Mouse (Mus musculus): Measurements from ENCODE around the gene Odc1. TPM values are rescaled to one million over a fixed set of nuclear protein-coding genes. Genes with fewer than 3 reads are reported as not detected.

Gene Odc1
- polyA plus RNA-seq, 1 experiment from 2014 or later: 124 TPM

DNA sequence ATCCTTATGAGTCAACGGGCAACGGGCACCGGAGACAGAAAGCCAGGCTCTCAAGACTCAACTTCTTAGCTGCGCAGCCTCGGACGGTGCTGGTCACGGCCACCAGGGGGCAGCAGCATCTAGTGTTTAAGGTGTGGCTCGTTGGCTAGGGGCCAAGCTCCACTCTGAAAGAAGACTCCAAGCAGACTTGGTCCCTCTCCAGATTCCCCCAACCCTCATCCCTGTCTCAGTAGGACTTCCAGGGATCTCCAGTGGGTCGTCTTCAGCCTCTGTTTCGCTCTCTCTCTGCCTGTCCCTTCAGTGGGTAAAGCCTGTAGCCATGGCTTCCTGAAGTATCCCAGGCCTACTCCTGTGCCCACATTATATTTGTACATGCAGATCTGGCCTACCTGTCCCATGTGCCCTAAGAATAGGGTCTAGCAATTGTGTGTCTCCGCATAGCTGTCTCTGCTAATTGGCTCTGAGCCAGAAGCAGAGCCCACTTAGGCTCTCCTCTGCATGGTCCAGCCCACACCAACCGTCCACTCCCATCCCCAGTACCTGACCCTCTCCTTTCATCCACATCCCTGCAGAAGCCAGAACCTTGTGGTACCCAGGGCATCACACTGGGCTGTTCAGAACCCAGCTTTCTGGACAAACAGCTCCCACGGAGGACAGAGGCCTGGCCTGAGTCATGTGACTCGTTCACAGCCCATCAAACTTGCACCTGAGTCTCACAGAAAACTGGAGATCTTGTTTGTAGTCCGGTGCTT lies 9.8 kb downstream of the Odc1 start:
- peak; percentile 28 for ATAC-seq (ENCODE audit: low read depth)
- 32% methylated on average over 15 of the region's 15 CpGs for WGBS

DNA sequence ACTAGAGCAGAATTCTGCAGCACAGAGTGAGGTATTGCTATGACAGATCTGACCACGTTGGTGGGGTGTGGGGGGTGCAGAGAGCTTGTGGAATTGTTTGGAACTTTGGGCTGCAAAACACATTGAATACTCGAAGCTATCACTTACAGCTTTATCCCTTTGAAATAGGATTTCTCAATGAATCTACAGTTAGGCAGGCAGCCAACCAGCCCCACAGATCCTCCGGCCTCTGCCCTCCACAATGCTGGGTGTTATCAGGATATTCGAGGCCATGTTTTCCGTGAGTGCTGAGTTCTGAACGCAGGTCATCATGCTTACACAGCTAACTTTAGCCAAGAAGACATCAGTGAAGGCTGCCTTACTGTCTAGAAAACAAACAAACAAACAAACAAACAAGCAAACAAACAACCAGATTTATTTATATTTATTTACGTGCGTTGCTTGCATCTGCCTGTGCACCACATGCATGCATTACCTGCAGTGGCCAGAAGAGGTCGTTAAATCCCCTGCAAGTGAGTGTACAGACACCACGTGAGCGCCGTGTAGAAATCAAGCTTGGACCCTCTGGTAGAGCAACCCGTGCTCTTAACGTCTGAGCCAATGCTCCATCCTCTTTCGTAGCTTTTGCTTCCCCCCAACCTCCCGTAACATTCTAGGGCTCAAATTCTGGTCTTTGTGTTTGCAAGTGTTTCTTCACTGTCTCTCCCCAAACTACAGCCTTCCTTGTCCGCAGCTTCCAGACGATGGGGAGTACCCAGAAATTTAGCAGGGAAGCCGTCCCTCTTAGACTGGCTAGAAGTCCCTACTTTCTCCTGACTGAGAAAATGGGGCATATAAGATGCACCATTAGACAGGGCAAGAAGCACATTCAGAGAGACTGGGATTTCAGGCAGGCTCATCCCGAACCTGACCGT lies 12.1 kb downstream of the Odc1 start:
- Histone ChIP-seq H3K27me3 (ENCODE audit: control insufficient read depth, insufficient read depth, low read length) (no peaks in the 10 kb centered on the region), H3K9me3 (ENCODE audit: control insufficient read depth, low read length) (no peaks in the 10 kb centered on the region), H3K27ac (ENCODE audit: low read depth, low read length) (peak overlapping the region; percentile 55), H3K4me3 (ENCODE audit: low read depth, low read length) (no peak overlapping the region), H3K9ac (replicated peaks; ENCODE audit: low read depth, low read length) (no peak overlapping the region), H3K4me2 (ENCODE audit: low read depth, low read length) (peak overlapping the region; percentile 7; the same call in 1 of the 2 replicates), H3K4me1 (ENCODE audit: control insufficient read depth, insufficient read depth, low read length) (no peaks in the 10 kb centered on the region; the same call in 1 of the 2 replicates), H3K36me3 (ENCODE audit: control insufficient read depth, insufficient read depth, low read length) (peaks cover 2% of the 10 kb centered on the region)
- WGBS: 27% methylated on average over 21 of the region's 21 CpGs
- peak; percentile 82 for ATAC-seq (ENCODE audit: low read depth)

More for the DNA sequence above, 9.8 kb downstream of the Odc1 start:
- H3K27ac ChIP-seq (ENCODE audit: low read depth, low read length): no peak overlapping the region
- no peaks in the 10 kb centered on the region for H3K9me3 ChIP-seq (ENCODE audit: control insufficient read depth, low read length)
- H3K4me2 ChIP-seq (ENCODE audit: low read depth, low read length): no peak overlapping the region
- H3K4me1 ChIP-seq (ENCODE audit: control insufficient read depth, insufficient read depth, low read length): no peaks in the 10 kb centered on the region; the same call in 1 of the 2 replicates
- H3K36me3 ChIP-seq (ENCODE audit: control insufficient read depth, insufficient read depth, low read length): peaks cover 11% of the 10 kb centered on the region
- H3K9ac ChIP-seq (replicated peaks; ENCODE audit: low read depth, low read length): no peak overlapping the region
- no peak overlapping the region for H3K4me3 ChIP-seq (ENCODE audit: low read depth, low read length)
- H3K27me3 ChIP-seq (ENCODE audit: control insufficient read depth, insufficient read depth, low read length): no peaks in the 10 kb centered on the region

DNA sequence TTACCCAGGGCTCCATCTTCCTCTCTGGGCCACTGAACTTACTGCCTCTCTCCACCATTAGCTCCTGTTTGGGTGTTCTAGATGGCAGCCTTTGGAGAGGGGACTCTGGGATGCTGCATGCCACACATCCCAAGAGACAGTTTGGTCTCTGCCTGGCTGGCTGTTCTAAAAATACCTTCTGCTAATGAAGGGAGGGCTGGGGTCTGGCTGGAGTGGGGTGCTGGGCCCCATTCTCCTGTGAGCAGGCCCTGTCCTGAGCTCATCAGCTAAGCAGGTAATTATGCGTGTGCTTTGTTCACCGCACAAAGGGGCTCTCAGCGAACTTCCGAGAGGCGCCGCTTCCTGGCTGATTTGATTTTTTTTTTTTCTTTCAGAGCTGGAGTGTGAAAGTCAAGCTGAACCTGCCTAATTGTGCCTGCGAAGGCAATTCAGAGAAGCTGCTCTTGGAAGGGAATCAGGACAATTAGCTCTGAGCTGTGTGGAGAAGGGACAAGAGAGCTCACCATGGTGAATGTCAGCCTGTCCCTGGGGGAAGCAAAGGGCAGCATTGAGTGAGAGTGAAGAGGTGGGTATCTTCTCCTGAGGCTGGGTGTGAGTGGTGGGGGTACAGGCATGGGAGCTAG lies 12.9 kb downstream of the Odc1 start:
- 4% methylated on average over 7 of the region's 7 CpGs for WGBS

DNA sequence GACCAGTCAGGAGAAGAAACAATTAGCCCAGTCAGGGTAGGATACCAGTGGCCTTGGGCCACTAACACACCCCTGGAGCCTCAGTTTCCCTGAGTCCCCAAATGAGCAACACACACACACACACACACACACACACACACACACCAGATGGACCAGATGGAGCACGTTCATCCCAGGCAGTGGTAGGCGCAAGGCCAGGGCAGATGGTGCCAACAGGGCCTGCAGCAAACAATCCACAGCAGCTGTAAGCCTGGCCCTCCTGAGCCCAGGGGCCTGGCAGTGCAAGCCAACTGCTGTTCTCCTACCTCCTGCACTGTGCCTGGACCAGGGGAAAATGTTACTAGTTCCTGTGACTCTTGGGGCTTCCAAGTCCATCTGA lies 13.4 kb downstream of the Odc1 start:
- Histone ChIP-seq H3K4me2 (ENCODE audit: low read depth, low read length) (no peak overlapping the region), H3K27ac (ENCODE audit: low read depth, low read length) (peak overlapping the region; percentile 55; the same call in 1 of the 2 replicates), H3K4me3 (ENCODE audit: low read depth, low read length) (no peak overlapping the region), H3K27me3 (ENCODE audit: control insufficient read depth, insufficient read depth, low read length) (no peaks in the 10 kb centered on the region), H3K36me3 (ENCODE audit: control insufficient read depth, insufficient read depth, low read length) (no peaks in the 10 kb centered on the region), H3K9ac (replicated peaks; ENCODE audit: low read depth, low read length) (no peak overlapping the region), H3K9me3 (ENCODE audit: control insufficient read depth, low read length) (no peaks in the 10 kb centered on the region), H3K4me1 (ENCODE audit: control insufficient read depth, insufficient read depth, low read length) (no peaks in the 10 kb centered on the region; the same call in 1 of the 2 replicates)
- ATAC-seq (ENCODE audit: low read depth): peak; percentile 58
- 21% methylated on average over 2 of the region's 2 CpGs for WGBS

More for the DNA sequence above, 12.9 kb downstream of the Odc1 start:
- peak; percentile 25 for ATAC-seq (ENCODE audit: low read depth)
- no peaks in the 10 kb centered on the region; the same call in 1 of the 2 replicates for H3K4me1 ChIP-seq (ENCODE audit: control insufficient read depth, insufficient read depth, low read length)
- no peak overlapping the region for H3K4me3 ChIP-seq (ENCODE audit: low read depth, low read length)
- peak overlapping the region; percentile 7; the same call in 1 of the 2 replicates for H3K4me2 ChIP-seq (ENCODE audit: low read depth, low read length)
- no peaks in the 10 kb centered on the region for H3K27me3 ChIP-seq (ENCODE audit: control insufficient read depth, insufficient read depth, low read length)
- H3K9ac ChIP-seq (replicated peaks; ENCODE audit: low read depth, low read length): 0 out of 2 replicates have a peak overlapping the region, but pooled peaks have one; percentile 37
- peak overlapping the region; percentile 55 for H3K27ac ChIP-seq (ENCODE audit: low read depth, low read length)
- no peaks in the 10 kb centered on the region for H3K9me3 ChIP-seq (ENCODE audit: control insufficient read depth, low read length)
- no peaks in the 10 kb centered on the region for H3K36me3 ChIP-seq (ENCODE audit: control insufficient read depth, insufficient read depth, low read length)

DNA sequence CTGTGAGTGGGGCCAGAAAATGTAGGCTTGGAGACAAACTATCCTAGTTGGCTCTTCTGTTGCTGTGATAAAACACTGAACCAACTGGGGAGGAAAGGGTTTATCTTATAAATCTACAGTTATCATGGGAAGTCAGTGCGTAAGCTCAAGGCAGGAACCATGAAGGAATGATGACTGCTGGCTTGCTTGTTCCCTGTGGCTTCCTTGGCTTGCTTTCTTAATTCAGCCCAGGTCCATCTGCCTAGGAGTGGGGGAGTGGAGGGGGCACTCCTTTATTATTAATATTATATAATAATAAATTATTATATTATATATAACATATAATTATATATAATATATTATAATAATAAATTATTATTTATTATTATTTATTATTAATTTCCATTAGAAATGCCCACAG lies 17.8 kb downstream of the Odc1 start:
- H3K9me3 ChIP-seq (ENCODE audit: control insufficient read depth, low read length): no peaks in the 10 kb centered on the region
- ATAC-seq (ENCODE audit: low read depth): no peak
- 63% methylated on average over 1 of the region's 1 CpGs for WGBS
- no peak overlapping the region for H3K4me3 ChIP-seq (ENCODE audit: low read depth, low read length)
- no peak overlapping the region for H3K9ac ChIP-seq (replicated peaks; ENCODE audit: low read depth, low read length)
- no peaks in the 10 kb centered on the region for H3K27me3 ChIP-seq (ENCODE audit: control insufficient read depth, insufficient read depth, low read length)
- H3K36me3 ChIP-seq (ENCODE audit: control insufficient read depth, insufficient read depth, low read length): no peaks in the 10 kb centered on the region
- H3K4me2 ChIP-seq (ENCODE audit: low read depth, low read length): no peak overlapping the region
- no peaks in the 10 kb centered on the region; the same call in 1 of the 2 replicates for H3K4me1 ChIP-seq (ENCODE audit: control insufficient read depth, insufficient read depth, low read length)
- H3K27ac ChIP-seq (ENCODE audit: low read depth, low read length): no peak overlapping the region

DNA sequence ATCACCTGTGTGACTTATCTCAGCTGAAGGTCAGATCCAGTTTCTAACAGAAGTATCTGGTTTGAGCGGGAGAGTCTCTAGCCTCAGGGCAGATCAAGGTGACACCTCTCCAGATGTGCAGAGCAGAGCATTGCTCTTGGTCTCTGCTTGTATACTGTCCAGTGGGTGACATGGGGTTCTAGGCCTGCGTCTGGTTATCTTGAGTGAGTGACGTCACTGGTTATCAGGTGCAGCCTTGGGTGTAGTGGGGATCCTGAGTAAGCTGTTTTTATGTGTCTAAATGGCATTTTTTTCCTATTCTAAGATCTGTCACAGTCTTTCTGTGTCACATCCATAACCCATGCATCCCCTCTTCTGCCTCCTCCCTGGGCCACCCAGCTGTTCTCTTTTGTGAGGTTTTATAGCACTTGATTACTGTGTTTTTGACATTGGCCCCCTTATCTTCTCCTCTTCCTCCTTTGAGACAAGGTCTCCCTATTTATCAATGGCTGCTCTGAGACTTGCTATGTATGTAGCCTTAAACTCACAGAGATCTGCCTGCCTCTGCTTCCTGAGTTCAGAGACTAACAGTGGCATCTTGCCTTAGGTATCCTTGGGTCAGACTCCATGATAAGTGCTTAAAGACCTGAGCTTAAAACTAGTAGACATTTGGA lies 20.9 kb downstream of the Odc1 start:
- no peaks in the 10 kb centered on the region for H3K9me3 ChIP-seq (ENCODE audit: control insufficient read depth, low read length)
- ATAC-seq (ENCODE audit: low read depth): no peak
- H3K27me3 ChIP-seq (ENCODE audit: control insufficient read depth, insufficient read depth, low read length): no peaks in the 10 kb centered on the region
- no peak overlapping the region for H3K4me3 ChIP-seq (ENCODE audit: low read depth, low read length)
- no peak overlapping the region for H3K9ac ChIP-seq (replicated peaks; ENCODE audit: low read depth, low read length)
- 91% methylated on average over 3 of the region's 3 CpGs for WGBS
- no peak overlapping the region for H3K27ac ChIP-seq (ENCODE audit: low read depth, low read length)
- no peaks in the 10 kb centered on the region for H3K36me3 ChIP-seq (ENCODE audit: control insufficient read depth, insufficient read depth, low read length)
- no peaks in the 10 kb centered on the region for H3K4me1 ChIP-seq (ENCODE audit: control insufficient read depth, insufficient read depth, low read length)
- no peak overlapping the region for H3K4me2 ChIP-seq (ENCODE audit: low read depth, low read length)

DNA sequence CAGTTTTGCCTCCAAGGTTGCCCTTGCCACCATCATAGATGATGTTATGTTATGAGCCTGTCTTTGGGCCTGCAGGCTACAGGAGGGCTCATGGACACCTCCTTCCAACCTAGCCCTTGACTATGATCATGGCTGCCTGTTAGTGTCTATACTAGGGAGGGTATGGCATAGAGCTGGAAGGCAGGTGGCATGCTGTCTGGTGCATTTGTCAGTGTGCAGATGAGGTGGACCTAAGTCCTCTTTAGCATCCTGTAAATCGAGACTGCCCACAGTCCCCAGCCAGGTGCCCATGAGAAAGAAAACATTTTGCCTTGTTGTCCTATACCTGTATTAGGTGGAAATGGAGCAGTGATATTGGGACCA lies 21.4 kb downstream of the Odc1 start:
- Histone ChIP-seq H3K27me3 (ENCODE audit: control insufficient read depth, insufficient read depth, low read length) (no peaks in the 10 kb centered on the region), H3K9me3 (ENCODE audit: control insufficient read depth, low read length) (no peaks in the 10 kb centered on the region), H3K4me2 (ENCODE audit: low read depth, low read length) (no peak overlapping the region), H3K9ac (replicated peaks; ENCODE audit: low read depth, low read length) (no peak overlapping the region), H3K4me3 (ENCODE audit: low read depth, low read length) (no peak overlapping the region), H3K27ac (ENCODE audit: low read depth, low read length) (no peak overlapping the region), H3K4me1 (ENCODE audit: control insufficient read depth, insufficient read depth, low read length) (no peaks in the 10 kb centered on the region), H3K36me3 (ENCODE audit: control insufficient read depth, insufficient read depth, low read length) (no peaks in the 10 kb centered on the region)
- no peak for ATAC-seq (ENCODE audit: low read depth)
- 89% methylated on average over 1 of the region's 1 CpGs for WGBS

DNA sequence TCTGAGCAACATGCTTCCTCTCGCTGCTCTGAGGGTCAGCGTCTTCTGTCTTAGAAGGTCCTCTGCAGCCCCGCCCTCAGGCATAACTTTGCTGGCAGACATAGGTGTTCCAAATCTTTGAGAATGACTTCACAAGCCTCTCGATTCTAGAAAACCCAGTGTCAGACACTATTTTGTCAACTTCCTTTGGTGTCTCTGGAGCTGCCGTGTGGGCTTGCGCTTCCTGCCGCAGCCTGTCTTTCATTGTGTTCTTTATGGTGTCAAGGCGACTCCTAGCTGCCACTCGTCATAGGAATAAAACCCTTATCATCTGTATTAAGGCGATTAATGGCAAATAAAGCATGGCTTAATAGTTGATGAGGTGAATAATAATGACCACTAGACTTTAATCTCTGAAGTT lies 24.0 kb downstream of the Odc1 start:
- no peak overlapping the region for H3K4me3 ChIP-seq (ENCODE audit: low read depth, low read length)
- ATAC-seq (ENCODE audit: low read depth): no peak

More for the DNA sequence above, 24.0 kb downstream of the Odc1 start:
- Histone ChIP-seq H3K27ac (ENCODE audit: low read depth, low read length) (no peak overlapping the region), H3K4me1 (ENCODE audit: control insufficient read depth, insufficient read depth, low read length) (no peaks in the 10 kb centered on the region), H3K4me2 (ENCODE audit: low read depth, low read length) (no peak overlapping the region), H3K36me3 (ENCODE audit: control insufficient read depth, insufficient read depth, low read length) (no peaks in the 10 kb centered on the region), H3K27me3 (ENCODE audit: control insufficient read depth, insufficient read depth, low read length) (no peaks in the 10 kb centered on the region), H3K9ac (replicated peaks; ENCODE audit: low read depth, low read length) (no peak overlapping the region), H3K9me3 (ENCODE audit: control insufficient read depth, low read length) (no peaks in the 10 kb centered on the region)
- WGBS: 89% methylated on average over 10 of the region's 10 CpGs

Measured in neural tube, embryonic 14.5 days (tissue).